Mouse (Mus musculus) myocyte (in vitro differentiated cells): Measurements from ENCODE around the gene Ssh2.

Experiments used
- CEBPB ChIP-seq: IDR thresholded peaks from 2 replicates; pipeline ENCODE4 v1.6.1; 2011; ENCODE audit warnings: mild to moderate bottlenecking, moderate library complexity; ENCODE audit not compliant: poor library complexity, insufficient read depth, severe bottlenecking
- MAX ChIP-seq: IDR thresholded peaks from one replicate; pipeline ENCODE4 v1.6.1; 2011; ENCODE audit warnings: low read depth, mild to moderate bottlenecking, control low read depth
- MYOG ChIP-seq, 3 experiments: IDR thresholded peaks; one replicate each; pipeline ENCODE4 v1.6.1; 2011; ENCODE audit warnings: control low read depth in 2 of 3, low read depth in 2 of 3, mild to moderate bottlenecking in 2 of 3; ENCODE audit not compliant: insufficient read length in 2 of 3, control insufficient read depth in 1 of 3, insufficient read depth in 1 of 3
- POLR2A ChIP-seq: IDR thresholded peaks from one replicate; pipeline ENCODE4 v1.6.1; 2011; ENCODE audit warnings: low read depth, mild to moderate bottlenecking, control low read depth, moderate library complexity; ENCODE audit not compliant: insufficient read length
- POLR2AphosphoS2 ChIP-seq: IDR thresholded peaks from one replicate; pipeline ENCODE4 v1.6.1; 2011; ENCODE audit warnings: low read depth, control low read depth; ENCODE audit not compliant: insufficient read length
- USF1 ChIP-seq: IDR thresholded peaks from one replicate; pipeline ENCODE4 v1.6.1; 2011; ENCODE audit warnings: low read depth, mild to moderate bottlenecking, control low read depth, moderate library complexity

- TF ChIP-seq POLR2A (no peak), POLR2AphosphoS2 (no peak), CEBPB (no peak), USF1 (no peak), MAX (no peak), MYOG (IDR thresholded peaks at IDR 0.05; ENCODE audit: control insufficient read depth in 1 of 3, insufficient read depth in 1 of 3, insufficient read length in 2 of 3, low read depth in 2 of 3) (no peak)
These were observed 250.5 kb downstream of the Ssh2 start for GRCm38 (mm10) chr11:77466544-77466943.
